Mouse (Mus musculus): Measurements from ENCODE around the gene Ankrd55. TPM values are rescaled to one million over a fixed set of nuclear protein-coding genes. Genes with fewer than 3 reads are reported as not detected.

Gene Ankrd55
- polyA plus RNA-seq, 1 experiment from 2014 or later: 0.21 TPM

GRCm38 (mm10) chr13:112388176-112388575, 99.9 kb downstream of the Ankrd55 start:
- ATAC-seq: no peak
- Histone ChIP-seq H3K9ac (ENCODE audit: low read depth, low read length) (no peak overlapping the region), H3K36me3 (ENCODE audit: control insufficient read depth, insufficient read depth, low read length) (no peaks in the 10 kb centered on the region), H3K4me2 (ENCODE audit: low read depth, low read length) (no peak overlapping the region), H3K27me3 (replicated peaks; ENCODE audit: control insufficient read depth, insufficient read depth, low read length) (no peaks in the 10 kb centered on the region), H3K4me3 (ENCODE audit: low read length) (no peak overlapping the region), H3K27ac (ENCODE audit: low read length) (no peak overlapping the region), H3K9me3 (ENCODE audit: control insufficient read depth, low read length) (no peaks in the 10 kb centered on the region), H3K4me1 (ENCODE audit: control insufficient read depth, insufficient read depth, low read length) (peaks cover 7% of the 10 kb centered on the region)
- 73% methylated on average over 3 of the region's 3 CpGs for WGBS

GRCm38 (mm10) chr13:112390206-112390605, 102.0 kb downstream of the Ankrd55 start:
- WGBS: 95% methylated on average over 1 of the region's 1 CpGs
- Histone ChIP-seq H3K4me3 (ENCODE audit: low read length) (no peak overlapping the region), H3K4me2 (ENCODE audit: low read depth, low read length) (no peak overlapping the region), H3K9ac (ENCODE audit: low read depth, low read length) (no peak overlapping the region), H3K4me1 (ENCODE audit: control insufficient read depth, insufficient read depth, low read length) (no peaks in the 10 kb centered on the region), H3K36me3 (ENCODE audit: control insufficient read depth, insufficient read depth, low read length) (no peaks in the 10 kb centered on the region), H3K27me3 (replicated peaks; ENCODE audit: control insufficient read depth, insufficient read depth, low read length) (no peaks in the 10 kb centered on the region), H3K27ac (ENCODE audit: low read length) (no peak overlapping the region), H3K9me3 (ENCODE audit: control insufficient read depth, low read length) (no peaks in the 10 kb centered on the region)
- ATAC-seq: no peak

GRCm38 (mm10) chr13:112391354-112391753, 103.1 kb downstream of the Ankrd55 start:
- ATAC-seq: no peak
- Histone ChIP-seq H3K4me2 (ENCODE audit: low read depth, low read length) (no peak overlapping the region), H3K9me3 (ENCODE audit: control insufficient read depth, low read length) (no peaks in the 10 kb centered on the region), H3K27me3 (replicated peaks; ENCODE audit: control insufficient read depth, insufficient read depth, low read length) (no peaks in the 10 kb centered on the region), H3K4me3 (ENCODE audit: low read length) (no peak overlapping the region), H3K36me3 (ENCODE audit: control insufficient read depth, insufficient read depth, low read length) (no peaks in the 10 kb centered on the region), H3K4me1 (ENCODE audit: control insufficient read depth, insufficient read depth, low read length) (no peaks in the 10 kb centered on the region), H3K27ac (ENCODE audit: low read length) (no peak overlapping the region), H3K9ac (ENCODE audit: low read depth, low read length) (no peak overlapping the region)
- WGBS: 59% methylated on average over 3 of the region's 3 CpGs

- H3K4me2 ChIP-seq (ENCODE audit: low read depth, low read length): no peak overlapping the region
- H3K36me3 ChIP-seq (ENCODE audit: control insufficient read depth, insufficient read depth, low read length): no peaks in the 10 kb centered on the region
- H3K27ac ChIP-seq (ENCODE audit: low read length): no peak overlapping the region
- no peak for ATAC-seq
- H3K9ac ChIP-seq (ENCODE audit: low read depth, low read length): no peak overlapping the region
- H3K9me3 ChIP-seq (ENCODE audit: control insufficient read depth, low read length): no peaks in the 10 kb centered on the region
- H3K27me3 ChIP-seq (replicated peaks; ENCODE audit: control insufficient read depth, insufficient read depth, low read length): no peaks in the 10 kb centered on the region
- no peak overlapping the region for H3K4me3 ChIP-seq (ENCODE audit: low read length)
- no peaks in the 10 kb centered on the region for H3K4me1 ChIP-seq (ENCODE audit: control insufficient read depth, insufficient read depth, low read length)
- 91% methylated on average over 2 of the region's 2 CpGs for WGBS
Measured at GRCm38 (mm10) chr13:112393356-112393755, 105.1 kb downstream of the Ankrd55 start.

- H3K9me3 ChIP-seq (ENCODE audit: control insufficient read depth, low read length): no peaks in the 10 kb centered on the region
- H3K9ac ChIP-seq (ENCODE audit: low read depth, low read length): no peak overlapping the region
- H3K27ac ChIP-seq (ENCODE audit: low read length): no peak overlapping the region
- WGBS: 68% methylated on average over 9 of the region's 9 CpGs
- H3K36me3 ChIP-seq (ENCODE audit: control insufficient read depth, insufficient read depth, low read length): no peaks in the 10 kb centered on the region
- no peaks in the 10 kb centered on the region for H3K4me1 ChIP-seq (ENCODE audit: control insufficient read depth, insufficient read depth, low read length)
- no peak overlapping the region for H3K4me2 ChIP-seq (ENCODE audit: low read depth, low read length)
- ATAC-seq: no peak
- H3K4me3 ChIP-seq (ENCODE audit: low read length): no peak overlapping the region
- no peaks in the 10 kb centered on the region for H3K27me3 ChIP-seq (replicated peaks; ENCODE audit: control insufficient read depth, insufficient read depth, low read length)
Measured at GRCm38 (mm10) chr13:112394271-112394670, 106.0 kb downstream of the Ankrd55 start.

- H3K36me3 ChIP-seq (ENCODE audit: control insufficient read depth, insufficient read depth, low read length): no peaks in the 10 kb centered on the region
- no peak for ATAC-seq
- H3K9ac ChIP-seq (ENCODE audit: low read depth, low read length): no peak overlapping the region
- no peaks in the 10 kb centered on the region for H3K27me3 ChIP-seq (replicated peaks; ENCODE audit: control insufficient read depth, insufficient read depth, low read length)
- no peak overlapping the region for H3K4me2 ChIP-seq (ENCODE audit: low read depth, low read length)
- no peak overlapping the region for H3K27ac ChIP-seq (ENCODE audit: low read length)
- H3K9me3 ChIP-seq (ENCODE audit: control insufficient read depth, low read length): no peaks in the 10 kb centered on the region
- no peak overlapping the region for H3K4me3 ChIP-seq (ENCODE audit: low read length)
- WGBS: 62% methylated on average over 3 of the region's 3 CpGs
- H3K4me1 ChIP-seq (ENCODE audit: control insufficient read depth, insufficient read depth, low read length): no peaks in the 10 kb centered on the region
Measured at GRCm38 (mm10) chr13:112404723-112405122, 116.5 kb downstream of the Ankrd55 start.

- no peak for ATAC-seq
- no peaks in the 10 kb centered on the region for H3K4me1 ChIP-seq (ENCODE audit: control insufficient read depth, insufficient read depth, low read length)
- no peaks in the 10 kb centered on the region for H3K27me3 ChIP-seq (replicated peaks; ENCODE audit: control insufficient read depth, insufficient read depth, low read length)
- H3K9ac ChIP-seq (ENCODE audit: low read depth, low read length): no peak overlapping the region
- H3K4me3 ChIP-seq (ENCODE audit: low read length): no peak overlapping the region
- 63% methylated on average over 1 of the region's 1 CpGs for WGBS
- H3K9me3 ChIP-seq (ENCODE audit: control insufficient read depth, low read length): no peaks in the 10 kb centered on the region
- H3K36me3 ChIP-seq (ENCODE audit: control insufficient read depth, insufficient read depth, low read length): no peaks in the 10 kb centered on the region
- H3K4me2 ChIP-seq (ENCODE audit: low read depth, low read length): no peak overlapping the region
- no peak overlapping the region for H3K27ac ChIP-seq (ENCODE audit: low read length)
Measured at GRCm38 (mm10) chr13:112405184-112405583, 116.9 kb downstream of the Ankrd55 start.

GRCm38 (mm10) chr13:112406618-112407017, 118.4 kb downstream of the Ankrd55 start:
- no peaks in the 10 kb centered on the region for H3K36me3 ChIP-seq (ENCODE audit: control insufficient read depth, insufficient read depth, low read length)
- no peaks in the 10 kb centered on the region for H3K9me3 ChIP-seq (ENCODE audit: control insufficient read depth, low read length)
- ATAC-seq: no peak
- WGBS: 73% methylated on average over 2 of the region's 2 CpGs
- no peak overlapping the region for H3K9ac ChIP-seq (ENCODE audit: low read depth, low read length)
- H3K27me3 ChIP-seq (replicated peaks; ENCODE audit: control insufficient read depth, insufficient read depth, low read length): no peaks in the 10 kb centered on the region
- H3K4me1 ChIP-seq (ENCODE audit: control insufficient read depth, insufficient read depth, low read length): no peaks in the 10 kb centered on the region
- H3K4me3 ChIP-seq (ENCODE audit: low read length): no peak overlapping the region
- no peak overlapping the region for H3K4me2 ChIP-seq (ENCODE audit: low read depth, low read length)
- no peak overlapping the region for H3K27ac ChIP-seq (ENCODE audit: low read length)

GRCm38 (mm10) chr13:112407181-112407700, 119.0 kb downstream of the Ankrd55 start:
- H3K9me3 ChIP-seq (ENCODE audit: control insufficient read depth, low read length): no peaks in the 10 kb centered on the region
- WGBS: 92% methylated on average over 3 of the region's 3 CpGs
- H3K27ac ChIP-seq (ENCODE audit: low read length): no peak overlapping the region
- H3K9ac ChIP-seq (ENCODE audit: low read depth, low read length): no peak overlapping the region
- no peak for ATAC-seq
- no peak overlapping the region for H3K4me2 ChIP-seq (ENCODE audit: low read depth, low read length)
- no peaks in the 10 kb centered on the region for H3K27me3 ChIP-seq (replicated peaks; ENCODE audit: control insufficient read depth, insufficient read depth, low read length)
- no peaks in the 10 kb centered on the region for H3K36me3 ChIP-seq (ENCODE audit: control insufficient read depth, insufficient read depth, low read length)
- H3K4me1 ChIP-seq (ENCODE audit: control insufficient read depth, insufficient read depth, low read length): no peaks in the 10 kb centered on the region
- H3K4me3 ChIP-seq (ENCODE audit: low read length): no peak overlapping the region

- Histone ChIP-seq H3K4me2 (ENCODE audit: low read depth, low read length) (no peak overlapping the region), H3K4me3 (ENCODE audit: low read length) (no peak overlapping the region), H3K27me3 (replicated peaks; ENCODE audit: control insufficient read depth, insufficient read depth, low read length) (no peaks in the 10 kb centered on the region), H3K27ac (ENCODE audit: low read length) (no peak overlapping the region), H3K36me3 (ENCODE audit: control insufficient read depth, insufficient read depth, low read length) (no peaks in the 10 kb centered on the region), H3K9ac (ENCODE audit: low read depth, low read length) (no peak overlapping the region), H3K9me3 (ENCODE audit: control insufficient read depth, low read length) (no peaks in the 10 kb centered on the region), H3K4me1 (ENCODE audit: control insufficient read depth, insufficient read depth, low read length) (no peaks in the 10 kb centered on the region)
- no peak for ATAC-seq
- WGBS: 91% methylated on average over 9 of the region's 9 CpGs
Measured at GRCm38 (mm10) chr13:112407776-112408490, 119.7 kb downstream of the Ankrd55 start.

All from intestine, embryonic 16.5 days (tissue).